Mouse (Mus musculus) embryonic facial prominence, embryonic 11.5 days (tissue): ENCODE measurements around the gene 1600014C10Rik. TPM values are rescaled to one million over a fixed set of nuclear protein-coding genes. Genes with fewer than 3 reads are reported as not detected.

Experiments used
- ATAC-seq: fragments of 200-750 bp; cut with Nextera tagmentation; replicated peaks from 2 replicates; pipeline ENCODE4 v1.8.0; 2017; ENCODE audit warnings: low read depth; ENCODE audit not compliant: insufficient number of reproducible peaks, low FRiP score, low TSS enrichment
- DNase-seq: peaks from one replicate; pipeline ENCODE4 v3.0.0-alpha.2; 2015; ENCODE audit warnings: low spot score
- H3K27ac ChIP-seq: fragments of 300-500 bp; sonication (generic); replicated peaks from 2 replicates; pipeline ENCODE4 v1.5.1; 2014; ENCODE audit warnings: mild to moderate bottlenecking, low read depth, low read length, control low read depth
- H3K27me3 ChIP-seq: fragments of 300-500 bp; sonication (generic); 2 replicates; pipeline ENCODE4 v1.6.1; 2014; ENCODE audit warnings: mild to moderate bottlenecking, low read length, moderate library complexity, mixed read lengths; ENCODE audit not compliant: control insufficient read depth, insufficient read depth
- H3K36me3 ChIP-seq: fragments of 300-500 bp; sonication (generic); replicated peaks from 2 replicates; pipeline ENCODE4 v1.6.1; 2014; ENCODE audit warnings: low read depth, mild to moderate bottlenecking, low read length, moderate library complexity, mixed read lengths; ENCODE audit not compliant: control insufficient read depth, insufficient read depth
- H3K4me1 ChIP-seq: fragments of 300-500 bp; sonication (generic); 2 replicates; pipeline ENCODE4 v1.6.1; 2014; ENCODE audit warnings: low read length, mixed read lengths; ENCODE audit not compliant: control insufficient read depth, insufficient read depth
- H3K4me2 ChIP-seq: fragments of 300-500 bp; sonication (generic); 2 replicates; pipeline ENCODE4 v1.6.1; 2014; ENCODE audit warnings: low read depth, mild to moderate bottlenecking, control low read depth, low read length, moderate library complexity
- H3K4me3 ChIP-seq: fragments of 300-500 bp; sonication (generic); 2 replicates; pipeline ENCODE4 v1.5.1; 2014; ENCODE audit warnings: low read depth, low read length, control low read depth
- H3K9ac ChIP-seq: fragments of 300-500 bp; sonication (generic); replicated peaks from 2 replicates; pipeline ENCODE4 v1.6.1; 2014; ENCODE audit warnings: mild to moderate bottlenecking, control low read depth, low read length
- H3K9me3 ChIP-seq: fragments of 300-500 bp; sonication (generic); replicated peaks from 2 replicates; pipeline ENCODE4 v1.6.1; 2016; ENCODE audit warnings: mild to moderate bottlenecking, low read length, inconsistent platforms, mixed read lengths; ENCODE audit not compliant: control insufficient read depth
- WGBS: fragments of 180-500 bp; shearing (Covaris S2); extraction: QIAGEN DNeasy Blood & Tissue Kit; methylation state at CpG from one replicate; pipeline ENCODE4 v1.1.7; 2014; 5-methylcytosine and 5-hydroxymethylcytosine counted together
- polyA plus RNA-seq: library from polyadenylated mRNA; unstranded; fragments of >200 nt; fragmentation: Nextera tagmentation; extraction: Ambion mirVana; gene quantifications from 2 replicates; pipeline ENCODE4 v1.2.1, GENCODE M21; 2014

The 1600014C10Rik gene
- polyA plus RNA-seq, 1 experiment from 2014 or later: 17.2 TPM

- Histone ChIP-seq H3K4me3 (no peak overlapping the region), H3K4me2 (no peak overlapping the region), H3K36me3 (no peaks in the 10 kb centered on the region), H3K9ac (no peak overlapping the region), H3K27me3 (no peaks in the 10 kb centered on the region), H3K27ac (no peak overlapping the region), H3K9me3 (no peaks in the 10 kb centered on the region), H3K4me1 (no peaks in the 10 kb centered on the region)
- DNase-seq (no peak), ATAC-seq (no peak)
- WGBS: 45% methylated on average over 11 of the region's 11 CpGs
Observed at GRCm38 (mm10) chr7:38236400-38237105, 53.5 kb downstream of the 1600014C10Rik start.

- Histone ChIP-seq H3K9me3 (no peaks in the 10 kb centered on the region), H3K27me3 (no peaks in the 10 kb centered on the region), H3K27ac (no peak overlapping the region), H3K9ac (no peak overlapping the region), H3K4me1 (no peaks in the 10 kb centered on the region), H3K4me3 (no peak overlapping the region), H3K36me3 (no peaks in the 10 kb centered on the region), H3K4me2 (no peak overlapping the region)
- ATAC-seq (no peak), DNase-seq (no peak)
Observed at GRCm38 (mm10) chr7:38237140-38237539, 54.1 kb downstream of the 1600014C10Rik start.

GRCm38 (mm10) chr7:38242417-38242816, 59.4 kb downstream of the 1600014C10Rik start:
- DNase-seq (no peak), ATAC-seq (no peak)
- no peaks in the 10 kb centered on the region for H3K36me3 ChIP-seq
- WGBS: 88% methylated on average over 4 of the region's 4 CpGs
- H3K4me2 ChIP-seq: no peak overlapping the region
- H3K4me3 ChIP-seq: no peak overlapping the region
- H3K4me1 ChIP-seq: no peaks in the 10 kb centered on the region
- no peak overlapping the region for H3K27ac ChIP-seq
- no peak overlapping the region for H3K9ac ChIP-seq
- H3K27me3 ChIP-seq: no peaks in the 10 kb centered on the region
- H3K9me3 ChIP-seq: no peaks in the 10 kb centered on the region

Other genes with a start within 250 kb of the 1600014C10Rik start
- 50.5 and 56.9 TPM in 2 replicates for gene Uri1, start 159.7 kb upstream of the 1600014C10Rik start, polyA plus RNA-seq
- gene Ccne1, start 75.7 kb upstream of the 1600014C10Rik start, polyA plus RNA-seq: 91.0 and 101 TPM in 2 replicates
- gene Plekhf1, start 44.8 kb downstream of the 1600014C10Rik start, polyA plus RNA-seq: 3.0 and 3.1 TPM in 2 replicates
- gene Pop4, start 88.2 kb downstream of the 1600014C10Rik start, polyA plus RNA-seq: 109 and 114 TPM in 2 replicates